Mouse (Mus musculus): ENCODE measurements around the gene Tnfsfm13.

Gene Tnfsfm13

GRCm38 (mm10) chr11:69645860-69646259 is 50.0 kb downstream of the Tnfsfm13 start:
- DNase-seq: no peak

- no peak for DNase-seq
These were observed 60.4 kb downstream of the Tnfsfm13 start for GRCm38 (mm10) chr11:69635471-69635870.

GRCm38 (mm10) chr11:69633128-69633866 is 62.6 kb downstream of the Tnfsfm13 start:
- DNase-seq: peak; percentile 70

Data from lung, postnatal 14 days (tissue).